Mouse (Mus musculus): ENCODE results near the gene Cers4.

- no peak for TF ChIP-seq HCFC1 (IDR thresholded peaks at IDR 0.05; ENCODE audit: borderline replicate concordance, insufficient read depth, low read length)
- no peak for TF ChIP-seq MAFK (IDR thresholded peaks at IDR 0.05; ENCODE audit: insufficient read depth, low read depth, low read length)
- TF ChIP-seq ZC3H11A (IDR thresholded peaks at IDR 0.05; ENCODE audit: borderline replicate concordance, low read depth, low read length), result no peak
- no peak for TF ChIP-seq CHD2 (IDR thresholded peaks at IDR 0.05; ENCODE audit: low read depth, low read length)
- TF ChIP-seq ZNF384 (IDR thresholded peaks at IDR 0.05; ENCODE audit: low read depth, low read length), result no peak
Observed at GRCm38 (mm10) chr8:4482501-4482900, 10.3 kb upstream of the Cers4 start.
